In genomic region chr9:61042063-61042462, GRCm38 (mm10) we compare ENCODE assay signal across 21 mouse cellular contexts.
A peak's percentile ranks its signal among the peaks of the same experiment; 100 is the strongest.
DNase-seq lines count a peak whose midpoint lies in the region; ATAC-seq lines count a peak whose summit lies in the region.
"Had no signal": no experiment of that assay in that cellular context is flagged by ENCODE, and none has a peak within 500 bp of the region (broad histone marks: within the 10 kb centered on the region; RNA-seq: fewer than 3 reads in every experiment).

No protein-coding gene starts in this region.

- H3K36me3 ChIP-seq in liver, embryonic 15.5 days (replicated peaks): no peaks in the 10 kb centered on the region
- no peaks in the 10 kb centered on the region for H3K36me3 ChIP-seq in liver, embryonic 12.5 days
- no peaks in the 10 kb centered on the region for H3K36me3 ChIP-seq in neural tube, embryonic 15.5 days
- H3K36me3 ChIP-seq: embryonic facial prominence, embryonic 10.5 days; hindbrain, embryonic 15.5 days; limb, embryonic 15.5 days; neural tube, embryonic 12.5 days had no signal

- ATAC-seq in liver, embryonic 15.5 days (ENCODE audit: insufficient read depth): 0 out of 2 replicates have a peak, but pooled peaks have one; percentile 15
- ATAC-seq in liver, embryonic 12.5 days: no peak
- peak; percentile 76 for ATAC-seq in megakaryocyte, adult 5-6 weeks (ENCODE audit: poor library complexity, severe bottlenecking)
- ATAC-seq in neural tube, embryonic 15.5 days (ENCODE audit: low FRiP score): no peak
- ATAC-seq: activated CD4-positive, CD25-positive, alpha-beta regulatory T cell, adult 4 months had no signal

- no peaks in the 10 kb centered on the region for H3K27me3 ChIP-seq in liver, embryonic 15.5 days
- H3K27me3 ChIP-seq in liver, embryonic 12.5 days (replicated peaks): peaks cover 8% of the 10 kb centered on the region; the same call in 1 of the 2 replicates
- H3K27me3 ChIP-seq in neural tube, embryonic 15.5 days (replicated peaks): peaks cover 20% of the 10 kb centered on the region

- H3K4me2 ChIP-seq in liver, embryonic 15.5 days: no peak overlapping the region
- H3K4me2 ChIP-seq in liver, embryonic 12.5 days: no peak overlapping the region
- H3K4me2 ChIP-seq in neural tube, embryonic 15.5 days: no peak overlapping the region
- H3K4me2 ChIP-seq: heart, embryonic 11.5 days; hindbrain, embryonic 15.5 days; limb, embryonic 15.5 days; lung, embryonic 14.5 days; midbrain, embryonic 11.5 days; neural tube, embryonic 12.5 days had no signal

- DNase-seq in thymus, postnatal 14 days: peak; percentile 34
- no peak for DNase-seq in thymus, postnatal 10 days (ENCODE audit: low spot score in 2 of 2)
- no peak for DNase-seq in cerebellum, postnatal 36 days
- DNase-seq: adrenal gland, adult 8-10 months; cerebellum, adult 9-10 months; kidney, adult 2 months; layer of hippocampus, adult 9-11 months; left cerebral cortex, postnatal 4 days; lung, embryonic 14.5 days had no signal

- H3K4me3 ChIP-seq in liver, embryonic 15.5 days (replicated peaks): no peak overlapping the region
- no peak overlapping the region for H3K4me3 ChIP-seq in liver, embryonic 12.5 days
- no peak overlapping the region for H3K4me3 ChIP-seq in neural tube, embryonic 15.5 days (replicated peaks)
- H3K4me3 ChIP-seq: embryonic facial prominence, embryonic 10.5 days; hindbrain, embryonic 15.5 days; limb, embryonic 15.5 days; neural tube, embryonic 12.5 days had no signal

- no peaks in the 10 kb centered on the region for H3K4me1 ChIP-seq in liver, embryonic 15.5 days (replicated peaks)
- H3K4me1 ChIP-seq in liver, embryonic 12.5 days: no peaks in the 10 kb centered on the region
- 0 out of 2 replicates have a peak, but pooled peaks cover 5% of the 10 kb centered on the region for H3K4me1 ChIP-seq in neural tube, embryonic 15.5 days
- H3K4me1 ChIP-seq: limb, embryonic 15.5 days had no signal

- H3K27ac ChIP-seq in liver, embryonic 15.5 days (replicated peaks): no peak overlapping the region
- no peak overlapping the region for H3K27ac ChIP-seq in liver, embryonic 12.5 days
- no peak overlapping the region for H3K27ac ChIP-seq in neural tube, embryonic 15.5 days (replicated peaks)
- H3K27ac ChIP-seq: embryonic facial prominence, embryonic 10.5 days; hindbrain, embryonic 15.5 days; kidney, postnatal 0 days; limb, embryonic 15.5 days; neural tube, embryonic 12.5 days had no signal

- H3K9me3 ChIP-seq in liver, embryonic 15.5 days (replicated peaks): no peaks in the 10 kb centered on the region
- H3K9me3 ChIP-seq in liver, embryonic 12.5 days (replicated peaks): no peaks in the 10 kb centered on the region
- no peaks in the 10 kb centered on the region for H3K9me3 ChIP-seq in neural tube, embryonic 15.5 days (replicated peaks)
- H3K9me3 ChIP-seq: embryonic facial prominence, embryonic 10.5 days; hindbrain, embryonic 15.5 days; limb, embryonic 15.5 days; neural tube, embryonic 12.5 days had no signal

- H3K9ac ChIP-seq in liver, embryonic 15.5 days: no peak overlapping the region
- no peak overlapping the region for H3K9ac ChIP-seq in liver, embryonic 12.5 days
- no peak overlapping the region for H3K9ac ChIP-seq in neural tube, embryonic 15.5 days (replicated peaks)
- H3K9ac ChIP-seq: hindbrain, embryonic 15.5 days; limb, embryonic 15.5 days; lung, embryonic 14.5 days; neural tube, embryonic 12.5 days had no signal

- WGBS in liver, embryonic 15.5 days (ENCODE audit: insufficient replicate concordance): 5% methylated on average over 2 of the region's 2 CpGs
- 21% methylated on average over 2 of the region's 2 CpGs for WGBS in liver, embryonic 12.5 days (ENCODE audit: insufficient replicate concordance)
- 53% methylated on average over 2 of the region's 2 CpGs for WGBS in neural tube, embryonic 15.5 days

Comparison
In these comparisons a context has a peak if more than half of its experiments do, and no peak if none do; other contexts are left out.
1. ATAC-seq: peak in liver, embryonic 15.5 days (single experiment) and megakaryocyte, adult 5-6 weeks (single experiment); none in liver, embryonic 12.5 days (single experiment) and neural tube, embryonic 15.5 days (single experiment).